Mouse (Mus musculus): ENCODE data around the gene Tsen34. TPM values are rescaled to one million over a fixed set of nuclear protein-coding genes. Genes with fewer than 3 reads are reported as not detected.

Gene Tsen34
- polyA plus RNA-seq, 1 experiment from 2014 or later: 235 TPM

DNA sequence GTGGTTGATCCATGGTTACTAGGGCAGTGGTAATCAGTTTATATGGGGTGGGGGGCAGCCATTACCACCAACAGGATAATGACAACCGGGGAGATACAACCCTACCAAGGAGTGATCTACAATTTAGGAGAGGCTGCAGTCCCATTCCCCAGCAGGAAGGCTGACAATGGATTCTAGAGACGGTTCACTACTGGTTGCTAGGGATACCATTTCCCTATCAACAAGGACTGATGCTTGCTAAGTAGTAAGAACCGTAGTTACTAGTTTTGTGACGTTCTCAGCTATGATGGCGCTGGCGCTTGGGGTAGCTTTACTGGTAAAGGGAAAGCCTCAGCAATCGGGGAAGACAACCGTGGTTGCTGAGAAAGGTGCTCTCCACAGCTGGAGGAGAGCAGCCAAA, 8.0 kb upstream of the Tsen34 start:
- WGBS: 91% methylated on average over 8 of the region's 8 CpGs
- no peaks in the 10 kb centered on the region for H3K27me3 ChIP-seq (ENCODE audit: insufficient read depth, low read length)
- no peak overlapping the region for H3K27ac ChIP-seq
- no peak for DNase-seq (ENCODE audit: low spot score)
- no peak overlapping the region for H3K9ac ChIP-seq (ENCODE audit: low read depth, low read length)
- no peaks in the 10 kb centered on the region for H3K9me3 ChIP-seq (replicated peaks; ENCODE audit: low read length)
- H3K4me2 ChIP-seq (ENCODE audit: low read length): no peak overlapping the region
- H3K4me3 ChIP-seq (replicated peaks; ENCODE audit: low read depth, low read length): no peak overlapping the region
- ATAC-seq (replicated peaks; ENCODE audit: low FRiP score, low read depth): no peak
- H3K36me3 ChIP-seq (ENCODE audit: insufficient read depth, low read length): peaks cover 27% of the 10 kb centered on the region; the same call in 1 of the 2 replicates
- no peaks in the 10 kb centered on the region for H3K4me1 ChIP-seq (replicated peaks; ENCODE audit: insufficient read depth, low read length)
- TF ChIP-seq CTCF (IDR thresholded peaks at IDR 0.05; ENCODE audit: low read depth): no peak

GRCm38 (mm10) chr7:3685400-3686187, 7.1 kb upstream of the Tsen34 start:
- no peak for ATAC-seq (replicated peaks; ENCODE audit: low FRiP score, low read depth)
- H3K4me2 ChIP-seq (ENCODE audit: low read length): no peak overlapping the region
- H3K27ac ChIP-seq: no peak overlapping the region
- DNase-seq (ENCODE audit: low spot score): no peak
- peaks cover 24% of the 10 kb centered on the region; the same call in 1 of the 2 replicates for H3K36me3 ChIP-seq (ENCODE audit: insufficient read depth, low read length)
- no peak overlapping the region for H3K9ac ChIP-seq (ENCODE audit: low read depth, low read length)
- no peak overlapping the region for H3K4me3 ChIP-seq (replicated peaks; ENCODE audit: low read depth, low read length)
- H3K27me3 ChIP-seq (ENCODE audit: insufficient read depth, low read length): no peaks in the 10 kb centered on the region
- no peaks in the 10 kb centered on the region for H3K9me3 ChIP-seq (replicated peaks; ENCODE audit: low read length)
- no peaks in the 10 kb centered on the region for H3K4me1 ChIP-seq (replicated peaks; ENCODE audit: insufficient read depth, low read length)
- WGBS: 89% methylated on average over 31 of the region's 31 CpGs
- no peak for TF ChIP-seq CTCF (IDR thresholded peaks at IDR 0.05; ENCODE audit: low read depth)

- H3K4me1 ChIP-seq (replicated peaks; ENCODE audit: insufficient read depth, low read length): peaks cover 17% of the 10 kb centered on the region
- peak overlapping the region; percentile 89 for H3K9ac ChIP-seq (ENCODE audit: low read depth, low read length)
- TF ChIP-seq CTCF (IDR thresholded peaks at IDR 0.05; ENCODE audit: low read depth): no peak
- DNase-seq (ENCODE audit: low spot score): no peak
- H3K4me2 ChIP-seq (ENCODE audit: low read length): peak overlapping the region; percentile 94
- peak overlapping the region; percentile 81 for H3K4me3 ChIP-seq (replicated peaks; ENCODE audit: low read depth, low read length)
- H3K9me3 ChIP-seq (replicated peaks; ENCODE audit: low read length): no peaks in the 10 kb centered on the region
- H3K27ac ChIP-seq: peak overlapping the region; percentile 95; the same call in 1 of the 2 replicates
- H3K36me3 ChIP-seq (ENCODE audit: insufficient read depth, low read length): 0 out of 2 replicates have a peak, but pooled peaks cover 12% of the 10 kb centered on the region
- ATAC-seq (replicated peaks; ENCODE audit: low FRiP score, low read depth): no peak
- WGBS: 32% methylated on average over 3 of the region's 3 CpGs
- no peaks in the 10 kb centered on the region for H3K27me3 ChIP-seq (ENCODE audit: insufficient read depth, low read length)
Measured at GRCm38 (mm10) chr7:3691919-3692318, 744 bp upstream of the Tsen34 start.

DNA sequence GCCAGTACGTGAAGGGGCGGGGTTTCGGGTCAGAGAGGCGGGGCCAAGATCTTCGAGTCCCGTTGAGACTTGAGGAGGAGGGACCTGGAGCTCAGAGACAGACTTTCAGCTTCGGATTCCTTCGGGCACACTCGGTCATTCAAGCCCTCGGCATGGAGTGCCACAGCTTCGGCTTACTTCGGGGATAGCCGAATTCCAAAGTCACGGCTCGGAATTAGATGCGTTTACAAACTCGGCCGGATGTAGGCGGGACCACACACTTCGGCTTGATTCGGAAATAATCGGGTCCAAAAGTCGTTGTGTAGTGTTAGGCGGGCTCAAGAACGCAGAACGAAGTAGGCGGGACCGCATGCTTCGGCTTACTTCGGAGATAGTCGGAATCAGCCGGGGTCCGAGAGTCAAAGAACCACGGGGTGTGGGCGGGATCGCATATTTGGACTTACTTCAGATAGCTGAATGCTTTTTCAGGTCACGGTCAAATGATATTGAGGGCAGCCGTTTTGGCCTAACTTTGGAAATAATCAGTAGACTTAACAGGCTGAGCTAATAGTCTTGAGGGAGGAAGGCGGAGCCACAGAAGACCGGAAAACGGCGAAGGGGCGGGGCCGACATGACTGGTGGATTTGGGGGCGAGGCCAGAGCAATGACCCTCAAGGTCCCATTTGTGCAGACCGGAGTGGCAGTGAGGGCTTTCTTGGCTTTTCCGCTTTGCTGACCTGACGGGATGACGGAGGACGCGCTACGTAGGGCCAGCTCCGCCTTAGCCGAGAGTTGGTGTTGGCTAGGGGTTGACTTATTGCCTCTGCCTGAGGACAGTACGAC, 535 bp downstream of the Tsen34 start, which contains the start of gene Mboat7:
Gene Mboat7, minus strand, starts transcription at position 537 of the 822 bp plus-strand sequence.
- WGBS: under 1% methylated on average over 55 of the region's 55 CpGs
- no peak for TF ChIP-seq CTCF (IDR thresholded peaks at IDR 0.05; ENCODE audit: low read depth)
- peak within 1 kb of the TSS; percentile 95 for H3K27ac ChIP-seq
- peak within 1 kb of the TSS; percentile 94 for H3K4me2 ChIP-seq (ENCODE audit: low read length)
- peak within 1 kb of the TSS; percentile 89 for H3K9ac ChIP-seq (ENCODE audit: low read depth, low read length)
- H3K27me3 ChIP-seq (ENCODE audit: insufficient read depth, low read length): no peaks in the 10 kb centered on the region
- peak within 1 kb of the TSS; percentile 81 for H3K4me3 ChIP-seq (replicated peaks; ENCODE audit: low read depth, low read length)
- H3K9me3 ChIP-seq (replicated peaks; ENCODE audit: low read length): no peaks in the 10 kb centered on the region
- H3K4me1 ChIP-seq (replicated peaks; ENCODE audit: insufficient read depth, low read length): peaks cover 17% of the 10 kb centered on the region
- ATAC-seq (replicated peaks; ENCODE audit: low FRiP score, low read depth) (peak; percentile 91), DNase-seq (ENCODE audit: low spot score) (peak; percentile 99)
- peaks cover 11% of the 10 kb centered on the region for H3K36me3 ChIP-seq (ENCODE audit: insufficient read depth, low read length)

DNA sequence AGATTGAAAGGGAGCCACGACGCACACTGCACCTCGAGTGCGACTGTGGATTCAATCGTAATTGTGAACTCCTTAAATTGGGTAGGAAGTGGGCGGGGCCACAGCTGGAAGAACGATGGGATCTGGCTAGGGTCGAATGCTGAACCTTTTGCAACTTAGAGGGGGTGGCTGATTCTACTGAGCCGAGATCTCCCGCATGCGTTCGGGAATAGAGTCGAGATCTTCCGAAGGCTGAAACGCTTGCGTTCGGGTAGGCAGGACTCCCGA, 1.1 kb downstream of the Tsen34 start:
- H3K36me3 ChIP-seq (ENCODE audit: insufficient read depth, low read length): peaks cover 15% of the 10 kb centered on the region
- DNase-seq (ENCODE audit: low spot score): no peak
- H3K4me1 ChIP-seq (replicated peaks; ENCODE audit: insufficient read depth, low read length): peaks cover 17% of the 10 kb centered on the region
- under 1% methylated on average over 18 of the region's 18 CpGs for WGBS
- peak overlapping the region; percentile 94 for H3K4me2 ChIP-seq (ENCODE audit: low read length)
- H3K27me3 ChIP-seq (ENCODE audit: insufficient read depth, low read length): no peaks in the 10 kb centered on the region
- peak overlapping the region; percentile 81 for H3K4me3 ChIP-seq (replicated peaks; ENCODE audit: low read depth, low read length)
- no peak for ATAC-seq (replicated peaks; ENCODE audit: low FRiP score, low read depth)
- TF ChIP-seq CTCF (IDR thresholded peaks at IDR 0.05; ENCODE audit: low read depth): no peak
- no peaks in the 10 kb centered on the region for H3K9me3 ChIP-seq (replicated peaks; ENCODE audit: low read length)
- H3K9ac ChIP-seq (ENCODE audit: low read depth, low read length): peak overlapping the region; percentile 89
- peak overlapping the region; percentile 95 for H3K27ac ChIP-seq

All from kidney, postnatal 0 days (tissue).